Mouse (Mus musculus): Measurements from ENCODE around the gene Ankrd13b. TPM values are rescaled to one million over a fixed set of nuclear protein-coding genes. Genes with fewer than 3 reads are reported as not detected.

Ankrd13b gene
- polyA plus RNA-seq, 1 experiment from 2014 or later: 8.5 TPM

- H3K9ac ChIP-seq: no peak overlapping the region
- 0 out of 2 replicates have a peak overlapping the region, but pooled peaks have one; percentile 24 for H3K27ac ChIP-seq
- no peak overlapping the region for H3K4me2 ChIP-seq
- H3K27me3 ChIP-seq: no peaks in the 10 kb centered on the region
- H3K9me3 ChIP-seq: no peaks in the 10 kb centered on the region
- ATAC-seq (ENCODE audit: insufficient number of reproducible peaks, insufficient read depth, low FRiP score, low TSS enrichment, low read depth): no peak
- peaks cover 19% of the 10 kb centered on the region for H3K36me3 ChIP-seq
- H3K4me3 ChIP-seq: no peak overlapping the region
- H3K4me1 ChIP-seq: no peaks in the 10 kb centered on the region
- WGBS: 68% methylated on average over 7 of the region's 7 CpGs
Measured at GRCm38 (mm10) chr11:77442186-77443170, 47.0 kb downstream of the Ankrd13b start.

GRCm38 (mm10) chr11:77441020-77441419 lies 48.5 kb downstream of the Ankrd13b start:
- Histone ChIP-seq H3K27ac (no peak overlapping the region), H3K9ac (no peak overlapping the region), H3K4me2 (no peak overlapping the region), H3K27me3 (no peaks in the 10 kb centered on the region), H3K9me3 (no peaks in the 10 kb centered on the region), H3K4me3 (no peak overlapping the region), H3K4me1 (no peaks in the 10 kb centered on the region), H3K36me3 (peaks cover 20% of the 10 kb centered on the region)
- WGBS: 76% methylated on average over 8 of the region's 8 CpGs
- no peak for ATAC-seq (ENCODE audit: insufficient number of reproducible peaks, insufficient read depth, low FRiP score, low TSS enrichment, low read depth)

- no peak overlapping the region for H3K4me3 ChIP-seq
- no peak overlapping the region for H3K4me2 ChIP-seq
- no peaks in the 10 kb centered on the region for H3K9me3 ChIP-seq
- no peaks in the 10 kb centered on the region for H3K27me3 ChIP-seq
- 86% methylated on average over 9 of the region's 9 CpGs for whole genome bisulfite sequencing
- H3K27ac ChIP-seq: no peak overlapping the region
- H3K9ac ChIP-seq: no peak overlapping the region
- peaks cover 20% of the 10 kb centered on the region for H3K36me3 ChIP-seq
- H3K4me1 ChIP-seq: no peaks in the 10 kb centered on the region
- no peak for ATAC-seq (ENCODE audit: insufficient number of reproducible peaks, insufficient read depth, low FRiP score, low TSS enrichment, low read depth)
Measured at GRCm38 (mm10) chr11:77440081-77440480, 49.4 kb downstream of the Ankrd13b start.

GRCm38 (mm10) chr11:77437026-77437425 lies 52.5 kb downstream of the Ankrd13b start:
- peaks cover 19% of the 10 kb centered on the region for H3K36me3 ChIP-seq
- no peaks in the 10 kb centered on the region for H3K9me3 ChIP-seq
- no peak overlapping the region for H3K4me3 ChIP-seq
- no peak overlapping the region for H3K4me2 ChIP-seq
- H3K27me3 ChIP-seq: no peaks in the 10 kb centered on the region
- WGBS: 93% methylated on average over 2 of the region's 2 CpGs
- H3K9ac ChIP-seq: no peak overlapping the region
- no peak overlapping the region for H3K27ac ChIP-seq
- ATAC-seq (ENCODE audit: insufficient number of reproducible peaks, insufficient read depth, low FRiP score, low TSS enrichment, low read depth): no peak
- no peaks in the 10 kb centered on the region for H3K4me1 ChIP-seq

- no peak overlapping the region for H3K27ac ChIP-seq
- no peak overlapping the region for H3K4me2 ChIP-seq
- H3K4me3 ChIP-seq: no peak overlapping the region
- no peaks in the 10 kb centered on the region for H3K27me3 ChIP-seq
- H3K36me3 ChIP-seq: peaks cover 12% of the 10 kb centered on the region; the same call in 1 of the 2 replicates
- H3K4me1 ChIP-seq: no peaks in the 10 kb centered on the region
- ATAC-seq (ENCODE audit: insufficient number of reproducible peaks, insufficient read depth, low FRiP score, low TSS enrichment, low read depth): no peak
- no peaks in the 10 kb centered on the region for H3K9me3 ChIP-seq
- H3K9ac ChIP-seq: no peak overlapping the region
- WGBS: 89% methylated on average over 1 of the region's 1 CpGs
Measured at GRCm38 (mm10) chr11:77428446-77428845, 61.0 kb downstream of the Ankrd13b start.

- WGBS: 80% methylated on average over 4 of the region's 4 CpGs
Measured at GRCm38 (mm10) chr11:77423175-77423859, 66.2 kb downstream of the Ankrd13b start.

More at GRCm38 (mm10) chr11:77423175-77423859, 66.2 kb downstream of the Ankrd13b start:
- Histone ChIP-seq H3K4me3 (no peak overlapping the region), H3K4me1 (no peaks in the 10 kb centered on the region), H3K36me3 (peaks cover 12% of the 10 kb centered on the region), H3K9me3 (no peaks in the 10 kb centered on the region), H3K9ac (no peak overlapping the region), H3K27me3 (no peaks in the 10 kb centered on the region), H3K4me2 (no peak overlapping the region), H3K27ac (no peak overlapping the region)
- no peak for ATAC-seq (ENCODE audit: insufficient number of reproducible peaks, insufficient read depth, low FRiP score, low TSS enrichment, low read depth)

Other genes starting within 250 kb of the Ankrd13b start
- gene Coro6, start 27.3 kb downstream of the Ankrd13b start, polyA plus RNA-seq (2015; fragmentation: Nextera tagmentation; extraction: Ambion mirVana): 0.10 and 0.40 TPM in 2 replicates
- gene Git1, start 3.9 kb upstream of the Ankrd13b start, polyA plus RNA-seq (2015; fragmentation: Nextera tagmentation; extraction: Ambion mirVana): 10.8 and 11.1 TPM in 2 replicates
- gene Abhd15, start 25.4 kb upstream of the Ankrd13b start, polyA plus RNA-seq (2015; fragmentation: Nextera tagmentation; extraction: Ambion mirVana): 2.0 and 2.2 TPM in 2 replicates
- gene Trp53i13, start 26.3 kb upstream of the Ankrd13b start, polyA plus RNA-seq (2015; fragmentation: Nextera tagmentation; extraction: Ambion mirVana): 54.7 and 55.2 TPM in 2 replicates
- not detected in 2 replicates for gene Gm10392, start 29.5 kb upstream of the Ankrd13b start, polyA plus RNA-seq (2015; fragmentation: Nextera tagmentation; extraction: Ambion mirVana)
- gene Taok1, start 118.1 kb upstream of the Ankrd13b start, polyA plus RNA-seq (2015; fragmentation: Nextera tagmentation; extraction: Ambion mirVana): 14.3 and 15.2 TPM in 2 replicates
- 5.2 and 5.9 TPM in 2 replicates for gene Nufip2, start 196.5 kb upstream of the Ankrd13b start, polyA plus RNA-seq (2015; fragmentation: Nextera tagmentation; extraction: Ambion mirVana)
- gene Cryba1, start 235.6 kb upstream of the Ankrd13b start, polyA plus RNA-seq (2015; fragmentation: Nextera tagmentation; extraction: Ambion mirVana): 1.1 TPM in 1 of 2 replicates, not detected in the other

Measured in embryonic facial prominence, embryonic 13.5 days (tissue).